ENCODE assay signal across 15 mouse cellular contexts in the genomic region with DNA sequence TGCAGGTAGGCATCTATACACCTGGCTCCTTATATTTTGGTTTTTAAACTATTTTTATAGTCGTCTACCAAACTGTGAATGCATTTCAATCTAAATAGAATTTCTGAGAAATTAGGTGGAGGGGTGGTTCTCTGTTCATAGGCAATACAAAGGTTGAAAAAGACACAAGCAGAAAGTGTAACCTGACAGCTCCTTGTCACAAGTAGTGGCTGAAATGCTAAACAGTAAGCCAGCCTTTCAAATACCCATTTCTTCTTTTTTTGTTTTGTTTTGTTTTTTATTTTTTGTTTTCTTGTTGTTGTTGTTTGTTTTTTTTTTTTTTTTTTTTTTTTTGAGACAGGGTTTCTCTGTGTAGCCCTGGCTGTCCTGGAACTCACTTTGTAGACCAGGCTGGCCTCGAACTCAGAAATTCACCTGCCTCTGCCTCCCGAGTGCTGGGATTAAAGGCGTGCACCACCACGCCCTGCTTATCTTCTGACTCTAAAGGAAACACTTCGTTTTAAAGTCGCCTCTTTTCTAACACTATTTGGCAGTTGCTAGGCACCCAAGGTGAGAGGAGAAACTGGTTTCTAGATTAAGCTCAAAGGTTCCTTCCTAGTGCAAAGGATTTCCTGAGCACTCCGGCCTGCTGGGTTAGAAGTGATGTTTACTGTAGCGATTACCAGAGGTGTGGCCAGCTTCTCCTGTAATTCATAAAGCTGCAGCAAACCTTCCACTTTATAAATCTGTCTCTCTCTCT. TPM values are rescaled to one million over a fixed set of nuclear protein-coding genes. Genes with fewer than 3 reads are reported as not detected.
A peak's percentile ranks its signal among the peaks of the same experiment; 100 is the strongest.
DNase-seq lines count a peak whose midpoint lies in the region; ATAC-seq lines count a peak whose summit lies in the region.
"Had no signal": no experiment of that assay in that cellular context is flagged by ENCODE, and none has a peak within 500 bp of the region (broad histone marks: within the 10 kb centered on the region; RNA-seq: fewer than 3 reads in every experiment).

No protein-coding gene starts in this region.

- DNase-seq in spleen, postnatal 36 days (ENCODE audit: low spot score in 2 of 2), result peak; percentile 71 to 73
- no peak for DNase-seq in spleen, adult 18-20 months
- DNase-seq in midbrain, embryonic 10.5 days (ENCODE audit: low spot score), result no peak
- no peak for DNase-seq in forebrain, embryonic 10.5 days (ENCODE audit: extremely low spot score, low spot score)
- no peak for DNase-seq in embryo, embryonic 9.5 days (ENCODE audit: extremely low spot score)
- DNase-seq: kidney, adult 2 months; retina, postnatal 1 day had no signal

- H3K36me3 ChIP-seq in midbrain, embryonic 10.5 days, result no peaks in the 10 kb centered on the region
- H3K36me3 ChIP-seq in forebrain, embryonic 10.5 days (replicated peaks), result no peaks in the 10 kb centered on the region

- no peak overlapping the region for H3K4me3 ChIP-seq in midbrain, embryonic 10.5 days
- H3K4me3 ChIP-seq in forebrain, embryonic 10.5 days, result no peak overlapping the region
- H3K4me3 ChIP-seq: myocyte had no signal

- H3K9me3 ChIP-seq in midbrain, embryonic 10.5 days (replicated peaks), result no peaks in the 10 kb centered on the region
- no peaks in the 10 kb centered on the region for H3K9me3 ChIP-seq in forebrain, embryonic 10.5 days

- no peaks in the 10 kb centered on the region for H3K4me1 ChIP-seq in midbrain, embryonic 10.5 days
- H3K4me1 ChIP-seq in forebrain, embryonic 10.5 days, result peaks cover 5% of the 10 kb centered on the region; the same call in 1 of the 2 replicates

- ATAC-seq in common myeloid progenitor, adult 5-6 weeks (replicated peaks; ENCODE audit: low read depth, poor library complexity, severe bottlenecking), result peak; percentile 24; the same call in 1 of the 2 replicates
- peak; percentile 39 for ATAC-seq in megakaryocyte progenitor cell, adult 5-6 weeks (replicated peaks; ENCODE audit: poor library complexity)
- ATAC-seq: forebrain, embryonic 16.5 days; Patski had no signal

- H3K27ac ChIP-seq in midbrain, embryonic 10.5 days (replicated peaks), result no peak overlapping the region
- no peak overlapping the region for H3K27ac ChIP-seq in forebrain, embryonic 10.5 days

- WGBS in midbrain, embryonic 10.5 days, result 79% methylated on average over 9 of the region's 9 CpGs
- 82% methylated on average over 9 of the region's 9 CpGs for WGBS in forebrain, embryonic 10.5 days

- H3K27me3 ChIP-seq in midbrain, embryonic 10.5 days (ENCODE audit: low read depth, poor library complexity, severe bottlenecking), result no peaks in the 10 kb centered on the region
- H3K27me3 ChIP-seq in forebrain, embryonic 10.5 days (ENCODE audit: poor library complexity, severe bottlenecking), result no peaks in the 10 kb centered on the region
- H3K27me3 ChIP-seq: Patski had no signal

RNA-seq across cellular contexts. Expression of gene Ifngr1, which starts 9.7 kb away (rescaled TPM):
- 122 and 127 TPM in 2 replicates for total RNA-seq in common myeloid progenitor, adult 5-6 weeks (2017)
- 384 and 439 TPM in 2 replicates for total RNA-seq in megakaryocyte progenitor cell, adult 5-6 weeks (2015)
- total RNA-seq in megakaryocyte progenitor cell, adult 5-6 weeks (2017), result 295 and 330 TPM in 2 replicates
- 34.7 and 36.0 TPM in 2 replicates for polyA plus RNA-seq in midbrain, embryonic 10.5 days (2016; fragmentation: Nextera tagmentation; extraction: Ambion mirVana)
- 27.7 and 30.0 TPM in 2 replicates for polyA plus RNA-seq in forebrain, embryonic 10.5 days (2016; fragmentation: Nextera tagmentation; extraction: Ambion mirVana)

RNA-seq across cellular contexts. Expression of gene Il22ra2, which starts 39.8 kb away (rescaled TPM):
- 0.34 and 2.3 TPM in 2 replicates for total RNA-seq in common myeloid progenitor, adult 5-6 weeks (2017)
- total RNA-seq in megakaryocyte progenitor cell, adult 5-6 weeks (2015), result 4.3 and 4.6 TPM in 2 replicates
- 3.2 and 7.7 TPM in 2 replicates for total RNA-seq in megakaryocyte progenitor cell, adult 5-6 weeks (2017)
- not detected in 2 replicates for polyA plus RNA-seq in midbrain, embryonic 10.5 days (2016; fragmentation: Nextera tagmentation; extraction: Ambion mirVana)
- polyA plus RNA-seq in forebrain, embryonic 10.5 days (2016; fragmentation: Nextera tagmentation; extraction: Ambion mirVana), result not detected in 2 replicates
- polyA plus RNA-seq: embryonic facial prominence, embryonic 11.5 days; forebrain, embryonic 16.5 days; heart, embryonic 14.5 days; lung, embryonic 16.5 days; myocyte; Patski had no signal

Comparison
In these comparisons a context has a peak if more than half of its experiments do, and no peak if none do; other contexts are left out.
1. DNase-seq: peak in spleen, postnatal 36 days (2 of 2); none in spleen, adult 18-20 months (0 of 2), midbrain, embryonic 10.5 days (single experiment), forebrain, embryonic 10.5 days (single experiment) and embryo, embryonic 9.5 days (single experiment).